Mouse (Mus musculus) forebrain, postnatal 0 days (tissue): ENCODE measurements around the gene Sh2d7. TPM values are rescaled to one million over a fixed set of nuclear protein-coding genes. Genes with fewer than 3 reads are reported as not detected.

Source experiments
- ATAC-seq: fragments of 200-750 bp; cut with Nextera tagmentation; 2 replicates; pipeline ENCODE4 v1.8.0; 2017; ENCODE audit warnings: mild to moderate bottlenecking, moderate library complexity
- DNase-seq: peaks from one replicate; pipeline ENCODE4 v3.0.0-alpha.2; 2015
- H3K27ac ChIP-seq: fragments of 300-500 bp; sonication (generic); 2 replicates; pipeline ENCODE4 v1.5.1; 2014; ENCODE audit warnings: low read depth, mild to moderate bottlenecking, antibody characterized with exemption, low read length, moderate library complexity, mixed read lengths
- H3K27me3 ChIP-seq: fragments of 300-500 bp; sonication (generic); 2 replicates; pipeline ENCODE4 v1.6.1; 2014; ENCODE audit warnings: mild to moderate bottlenecking, low read length, mixed read lengths; ENCODE audit not compliant: insufficient read depth
- H3K36me3 ChIP-seq: fragments of 300-500 bp; sonication (generic); 2 replicates; pipeline ENCODE4 v1.6.1; 2014; ENCODE audit warnings: mild to moderate bottlenecking, moderate library complexity; ENCODE audit not compliant: insufficient read depth
- H3K4me1 ChIP-seq: fragments of 300-500 bp; sonication (generic); 2 replicates; pipeline ENCODE4 v1.6.1; 2014; ENCODE audit warnings: antibody characterized with exemption; ENCODE audit not compliant: insufficient read depth
- H3K4me2 ChIP-seq: fragments of 300-500 bp; sonication (generic); 2 replicates; pipeline ENCODE4 v1.6.1; 2014; ENCODE audit warnings: low read depth, mild to moderate bottlenecking, moderate library complexity
- H3K4me3 ChIP-seq: fragments of 300-500 bp; sonication (generic); 2 replicates; pipeline ENCODE4 v1.5.1; 2014; ENCODE audit warnings: low read depth, low read length, mixed read lengths
- H3K9ac ChIP-seq: fragments of 300-500 bp; sonication (generic); 2 replicates; pipeline ENCODE4 v1.6.1; 2014; ENCODE audit warnings: mild to moderate bottlenecking
- H3K9me3 ChIP-seq: fragments of 300-500 bp; sonication (generic); 2 replicates; pipeline ENCODE4 v1.6.1; 2016; ENCODE audit warnings: low read length
- CTCF ChIP-seq: sonication (generic); IDR thresholded peaks from 2 replicates; pipeline ENCODE4 v1.5.1; 2016; ENCODE audit warnings: antibody characterized with exemption, control low read depth, low read depth
- WGBS: fragments of 180-500 bp; shearing (Covaris S2); extraction: QIAGEN DNeasy Blood & Tissue Kit; methylation state at CpG from one replicate; pipeline ENCODE4 v1.1.7; 2014; 5-methylcytosine and 5-hydroxymethylcytosine counted together
- polyA plus RNA-seq: library from polyadenylated mRNA; unstranded; fragments of >200 nt; fragmentation: Nextera tagmentation; extraction: Ambion mirVana; gene quantifications from 2 replicates; pipeline ENCODE4 v1.2.1, GENCODE M21; 2015
- total RNA-seq: library from RNA; depleted of rRNA; stranded (reverse); fragments of >200 nt; gene quantifications from 2 replicates; pipeline ENCODE4 v1.2.3, GENCODE M21; 2014

The Sh2d7 gene
- total and polyA plus RNA-seq, 2 experiments from 2014 or later = not detected

GRCm38 (mm10) chr9:54540801-54541200 is 2.0 kb downstream of the Sh2d7 start:
- peaks cover 15% of the 10 kb centered on the region; the same call in 1 of the 2 replicates for H3K36me3 ChIP-seq
- H3K27me3 ChIP-seq = no peaks in the 10 kb centered on the region
- 69% methylated on average over 5 of the region's 5 CpGs for WGBS
- peaks cover 14% of the 10 kb centered on the region; the same call in 1 of the 2 replicates for H3K4me1 ChIP-seq
- ATAC-seq = no peak
- H3K4me2 ChIP-seq = no peak overlapping the region
- H3K4me3 ChIP-seq = no peak overlapping the region
- no peak overlapping the region for H3K9ac ChIP-seq
- H3K9me3 ChIP-seq = no peaks in the 10 kb centered on the region
- no peak for TF ChIP-seq CTCF
- H3K27ac ChIP-seq = no peak overlapping the region
- DNase-seq = no peak

GRCm38 (mm10) chr9:54544212-54544953 is 5.6 kb downstream of the Sh2d7 start:
- H3K9me3 ChIP-seq = no peaks in the 10 kb centered on the region
- H3K27ac ChIP-seq = no peak overlapping the region
- no peak overlapping the region for H3K4me3 ChIP-seq
- no peak overlapping the region for H3K9ac ChIP-seq
- 87% methylated on average over 9 of the region's 9 CpGs for WGBS
- ATAC-seq (no peak), DNase-seq (no peak)
- H3K4me1 ChIP-seq = no peaks in the 10 kb centered on the region
- H3K36me3 ChIP-seq = peaks cover 28% of the 10 kb centered on the region; the same call in 1 of the 2 replicates
- H3K4me2 ChIP-seq = no peak overlapping the region
- H3K27me3 ChIP-seq = no peaks in the 10 kb centered on the region
- TF ChIP-seq CTCF = no peak

- Histone ChIP-seq H3K27me3 (no peaks in the 10 kb centered on the region), H3K4me3 (no peak overlapping the region), H3K36me3 (peaks cover 28% of the 10 kb centered on the region; the same call in 1 of the 2 replicates), H3K27ac (no peak overlapping the region), H3K9me3 (no peaks in the 10 kb centered on the region), H3K4me1 (no peaks in the 10 kb centered on the region), H3K9ac (no peak overlapping the region), H3K4me2 (no peak overlapping the region)
- no peak for DNase-seq
- no peak for ATAC-seq
- no peak for TF ChIP-seq CTCF
- WGBS = 91% methylated on average over 4 of the region's 4 CpGs
Measured at GRCm38 (mm10) chr9:54544954-54545315, 6.2 kb downstream of the Sh2d7 start.

GRCm38 (mm10) chr9:54547536-54547935 is 8.8 kb downstream of the Sh2d7 start:
- H3K27ac ChIP-seq = no peak overlapping the region
- no peak overlapping the region for H3K4me3 ChIP-seq
- WGBS = 14% methylated on average over 5 of the region's 5 CpGs
- ATAC-seq = 0 out of 2 replicates have a peak, but pooled peaks have one; percentile 18
- H3K27me3 ChIP-seq = no peaks in the 10 kb centered on the region
- H3K4me1 ChIP-seq = no peaks in the 10 kb centered on the region
- no peak for DNase-seq
- H3K4me2 ChIP-seq = no peak overlapping the region
- TF ChIP-seq CTCF = peak; percentile 73
- no peaks in the 10 kb centered on the region for H3K9me3 ChIP-seq
- H3K36me3 ChIP-seq = peaks cover 28% of the 10 kb centered on the region; the same call in 1 of the 2 replicates
- H3K9ac ChIP-seq = no peak overlapping the region

GRCm38 (mm10) chr9:54549433-54549832 is 10.6 kb downstream of the Sh2d7 start:
- Histone ChIP-seq H3K27me3 (no peaks in the 10 kb centered on the region), H3K9ac (no peak overlapping the region), H3K4me2 (no peak overlapping the region), H3K4me3 (no peak overlapping the region), H3K4me1 (no peaks in the 10 kb centered on the region), H3K27ac (no peak overlapping the region), H3K36me3 (peaks cover 24% of the 10 kb centered on the region), H3K9me3 (no peaks in the 10 kb centered on the region)
- ATAC-seq = no peak
- no peak for DNase-seq
- 88% methylated on average over 6 of the region's 6 CpGs for WGBS
- TF ChIP-seq CTCF = no peak

- Histone ChIP-seq H3K36me3 (peaks cover 4% of the 10 kb centered on the region), H3K4me1 (no peaks in the 10 kb centered on the region), H3K9ac (no peak overlapping the region), H3K9me3 (no peaks in the 10 kb centered on the region), H3K4me2 (no peak overlapping the region), H3K27me3 (no peaks in the 10 kb centered on the region), H3K27ac (no peak overlapping the region), H3K4me3 (no peak overlapping the region)
- WGBS = 35% methylated on average over 5 of the region's 5 CpGs
- DNase-seq = no peak
- peak; percentile 35; the same call in 1 of the 2 replicates for TF ChIP-seq CTCF
- no peak for ATAC-seq
Measured at GRCm38 (mm10) chr9:54552409-54552808, 13.6 kb downstream of the Sh2d7 start.

GRCm38 (mm10) chr9:54555044-54555443 is 16.3 kb downstream of the Sh2d7 start:
- Histone ChIP-seq H3K4me1 (peaks cover 5% of the 10 kb centered on the region; the same call in 1 of the 2 replicates), H3K27ac (no peak overlapping the region), H3K9ac (no peak overlapping the region), H3K27me3 (no peaks in the 10 kb centered on the region), H3K4me2 (no peak overlapping the region), H3K4me3 (no peak overlapping the region), H3K9me3 (no peaks in the 10 kb centered on the region), H3K36me3 (no peaks in the 10 kb centered on the region; the same call in 1 of the 2 replicates)
- 66% methylated on average over 2 of the region's 2 CpGs for WGBS
- no peak for TF ChIP-seq CTCF
- ATAC-seq (no peak), DNase-seq (no peak)
